Mouse (Mus musculus) layer of hippocampus, postnatal 25 days (tissue): Measurements from ENCODE around the gene Snx33. TPM values are rescaled to one million over a fixed set of nuclear protein-coding genes. Genes with fewer than 3 reads are reported as not detected.

Experiments
- DNase-seq, 2 experiments: peaks; one replicate each; pipeline ENCODE4 v3.0.0; 2022; ENCODE audit warnings: mixed read lengths in 2 of 2, low spot score in 1 of 2; ENCODE audit errors: extremely low spot score in 1 of 2
- total RNA-seq, 2 experiments: library from RNA; stranded (reverse); gene quantifications; 2 replicates each; pipeline ENCODE4 v1.2.3; 2021

Snx33 gene
- total RNA-seq, 2 experiments from 2014 or later: 8.1 to 8.4 TPM

- peak; percentile 53 to 66 for DNase-seq
These were observed 59.9 kb downstream of the Snx33 start for GRCm38 (mm10) chr9:56868292-56868691.

Other genes starting within 250 kb of the Snx33 start
- gene Lingo1, start 131.9 kb downstream of the Snx33 start, total RNA-seq: 100 to 1,000 TPM; 263 to 279 TPM
- gene Odf3l1, start 63.7 kb downstream of the Snx33 start, total RNA-seq: not detected
- 10 to 100 TPM; 19.9 to 25.1 TPM for gene Cspg4, start 63.3 kb downstream of the Snx33 start, total RNA-seq
- 10 to 100 TPM; 47.8 to 59.3 TPM for gene Imp3, start 9.1 kb upstream of the Snx33 start, total RNA-seq
- gene Snupn, start 22.5 kb upstream of the Snx33 start, total RNA-seq: 10 to 100 TPM; 16.1 to 16.3 TPM
- gene Ptpn9, start 66.6 kb upstream of the Snx33 start, total RNA-seq: 10 to 100 TPM; 29.2 to 30.9 TPM
- 10 to 100 TPM; 32.5 to 38.8 TPM for gene Sin3a, start 143.7 kb upstream of the Snx33 start, total RNA-seq
- gene Man2c1, start 202.3 kb upstream of the Snx33 start, total RNA-seq: 100 to 1,000 TPM; 109 to 160 TPM
- gene Neil1, start 219.9 kb upstream of the Snx33 start, total RNA-seq: 1 to 10 TPM; 8.8 to 9.3 TPM
- gene Commd4, start 230.0 kb upstream of the Snx33 start, total RNA-seq: 10 to 100 TPM; 87.2 to 89.9 TPM